Mouse (Mus musculus) embryonic facial prominence, embryonic 13.5 days (tissue): ENCODE data around the gene Gprc5d. TPM values are rescaled to one million over a fixed set of nuclear protein-coding genes. Genes with fewer than 3 reads are reported as not detected.

ENCODE experiments used
- ATAC-seq: fragments of 200-750 bp; cut with Nextera tagmentation; 2 replicates; pipeline ENCODE4 v1.8.0; 2017; ENCODE audit warnings: low read depth; ENCODE audit not compliant: insufficient number of reproducible peaks, insufficient read depth, low FRiP score, low TSS enrichment
- H3K27ac ChIP-seq: fragments of 300-500 bp; sonication (generic); 2 replicates; pipeline ENCODE4 v1.5.1; 2015; ENCODE audit warnings: moderate library complexity, mild to moderate bottlenecking, inconsistent platforms
- H3K27me3 ChIP-seq: fragments of 300-500 bp; sonication (generic); 2 replicates; pipeline ENCODE4 v1.6.1; 2015; ENCODE audit warnings: mild to moderate bottlenecking, inconsistent platforms
- H3K36me3 ChIP-seq: fragments of 300-500 bp; sonication (generic); 2 replicates; pipeline ENCODE4 v1.6.1; 2015; ENCODE audit warnings: mild to moderate bottlenecking, inconsistent platforms
- H3K4me1 ChIP-seq: fragments of 300-500 bp; sonication (generic); 2 replicates; pipeline ENCODE4 v1.6.1; 2015; ENCODE audit warnings: inconsistent platforms
- H3K4me2 ChIP-seq: fragments of 300-500 bp; sonication (generic); 2 replicates; pipeline ENCODE4 v1.6.1; 2015; ENCODE audit warnings: moderate library complexity, mild to moderate bottlenecking, inconsistent platforms
- H3K4me3 ChIP-seq: fragments of 300-500 bp; sonication (generic); 2 replicates; pipeline ENCODE4 v1.5.1; 2015; ENCODE audit warnings: mild to moderate bottlenecking, inconsistent platforms
- H3K9ac ChIP-seq: fragments of 300-500 bp; sonication (generic); 2 replicates; pipeline ENCODE4 v1.6.1; 2015; ENCODE audit warnings: mild to moderate bottlenecking, inconsistent platforms
- H3K9me3 ChIP-seq: fragments of 300-500 bp; sonication (generic); 2 replicates; pipeline ENCODE4 v1.6.1; 2016; ENCODE audit warnings: inconsistent platforms
- WGBS: fragments of 180-500 bp; shearing (Covaris S2); methylation state at CpG from one replicate; pipeline ENCODE4 v1.1.7; 2015; ENCODE audit warnings: mixed read lengths; 5-methylcytosine and 5-hydroxymethylcytosine counted together
- polyA plus RNA-seq: library from polyadenylated mRNA; unstranded; fragments of >200 nt; fragmentation: Nextera tagmentation; extraction: Ambion mirVana; gene quantifications from 2 replicates; pipeline ENCODE4 v1.2.1, GENCODE M21; 2015

Gene Gprc5d
- polyA plus RNA-seq: not detected in 2 replicates

DNA sequence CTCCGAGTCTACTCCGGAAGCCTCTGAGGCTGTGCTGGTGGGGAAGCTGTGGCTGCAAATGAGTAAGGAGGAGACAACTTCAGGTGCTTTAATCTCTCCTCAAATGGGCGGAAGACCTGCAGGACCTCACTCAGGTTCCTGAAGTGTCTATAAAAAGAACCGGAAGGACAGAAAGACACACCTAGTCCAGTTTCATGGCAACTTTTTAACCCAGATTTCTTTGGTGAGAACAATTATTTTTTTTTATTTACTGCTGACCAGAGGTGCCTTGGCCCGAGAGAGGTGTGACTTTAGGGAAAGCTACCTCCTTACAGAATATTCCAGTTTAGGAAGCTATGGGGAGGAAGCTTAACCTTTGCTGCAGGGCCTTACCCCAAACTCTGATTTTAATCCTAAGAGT lies at the start of gene Gprc5d:
TSS of gene Gprc5d (minus strand) at position 101 of the 400 bp plus-strand sequence.
- WGBS: 87% methylated on average over 5 of the region's 5 CpGs
- Histone ChIP-seq H3K36me3 (no peaks in the 10 kb centered on the region), H3K27ac (no peak within 1 kb of the TSS), H3K9me3 (0 out of 2 replicates have a peak, but pooled peaks cover 4% of the 10 kb centered on the region), H3K4me3 (no peak within 1 kb of the TSS), H3K9ac (no peak within 1 kb of the TSS), H3K27me3 (no peaks in the 10 kb centered on the region), H3K4me2 (no peak within 1 kb of the TSS), H3K4me1 (no peaks in the 10 kb centered on the region)
- ATAC-seq: no peak

- H3K4me1 ChIP-seq: peaks cover 17% of the 10 kb centered on the region
- WGBS: 74% methylated on average over 5 of the region's 5 CpGs
- H3K9me3 ChIP-seq: no peaks in the 10 kb centered on the region
- no peak for ATAC-seq
- H3K36me3 ChIP-seq: no peaks in the 10 kb centered on the region
- no peak overlapping the region for H3K9ac ChIP-seq
- H3K27ac ChIP-seq: no peak overlapping the region
- no peaks in the 10 kb centered on the region for H3K27me3 ChIP-seq
- 0 out of 2 replicates have a peak overlapping the region, but pooled peaks have one; percentile 90 for H3K4me2 ChIP-seq
- H3K4me3 ChIP-seq: no peak overlapping the region
Observed at GRCm38 (mm10) chr6:135166712-135167111, 48.6 kb upstream of the Gprc5d start.

- Histone ChIP-seq H3K4me3 (no peak overlapping the region), H3K27ac (no peak overlapping the region), H3K4me2 (no peak overlapping the region), H3K9me3 (no peaks in the 10 kb centered on the region), H3K27me3 (no peaks in the 10 kb centered on the region), H3K36me3 (no peaks in the 10 kb centered on the region), H3K9ac (no peak overlapping the region), H3K4me1 (peaks cover 17% of the 10 kb centered on the region)
- 86% methylated on average over 3 of the region's 3 CpGs for WGBS
- ATAC-seq: no peak
Observed at GRCm38 (mm10) chr6:135166262-135166661, 48.2 kb upstream of the Gprc5d start.

GRCm38 (mm10) chr6:135165706-135166105 lies 47.6 kb upstream of the Gprc5d start:
- H3K4me1 ChIP-seq: peaks cover 17% of the 10 kb centered on the region
- H3K36me3 ChIP-seq: no peaks in the 10 kb centered on the region
- no peaks in the 10 kb centered on the region for H3K9me3 ChIP-seq
- ATAC-seq: no peak
- WGBS: 78% methylated on average over 2 of the region's 2 CpGs
- no peak overlapping the region for H3K4me3 ChIP-seq
- no peak overlapping the region for H3K4me2 ChIP-seq
- H3K9ac ChIP-seq: no peak overlapping the region
- no peak overlapping the region for H3K27ac ChIP-seq
- H3K27me3 ChIP-seq: no peaks in the 10 kb centered on the region

DNA sequence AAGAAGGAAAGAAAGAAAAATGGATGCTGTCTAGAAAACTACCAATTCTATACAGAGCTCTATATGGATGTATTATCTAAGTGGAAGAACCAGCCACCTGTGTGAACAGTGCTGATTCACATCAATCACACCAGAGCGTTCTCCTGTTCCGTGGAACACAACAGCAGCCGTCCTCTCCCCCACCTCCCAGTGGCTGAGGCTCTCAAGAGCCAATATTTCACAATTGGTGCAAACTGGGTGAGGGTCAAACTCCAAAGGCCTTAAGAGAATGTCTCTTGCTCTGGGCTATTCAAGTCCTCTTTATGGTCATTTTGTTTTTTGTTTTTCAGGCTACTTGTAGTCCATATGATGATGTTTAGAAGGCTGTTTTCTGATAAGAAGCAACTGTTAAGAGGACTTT lies 47.1 kb upstream of the Gprc5d start:
- H3K9ac ChIP-seq: no peak overlapping the region
- no peaks in the 10 kb centered on the region for H3K27me3 ChIP-seq
- H3K36me3 ChIP-seq: no peaks in the 10 kb centered on the region
- H3K4me2 ChIP-seq: no peak overlapping the region
- H3K9me3 ChIP-seq: no peaks in the 10 kb centered on the region
- ATAC-seq: no peak
- H3K4me3 ChIP-seq: no peak overlapping the region
- no peak overlapping the region for H3K27ac ChIP-seq
- WGBS: 90% methylated on average over 3 of the region's 3 CpGs
- H3K4me1 ChIP-seq: peaks cover 17% of the 10 kb centered on the region

DNA sequence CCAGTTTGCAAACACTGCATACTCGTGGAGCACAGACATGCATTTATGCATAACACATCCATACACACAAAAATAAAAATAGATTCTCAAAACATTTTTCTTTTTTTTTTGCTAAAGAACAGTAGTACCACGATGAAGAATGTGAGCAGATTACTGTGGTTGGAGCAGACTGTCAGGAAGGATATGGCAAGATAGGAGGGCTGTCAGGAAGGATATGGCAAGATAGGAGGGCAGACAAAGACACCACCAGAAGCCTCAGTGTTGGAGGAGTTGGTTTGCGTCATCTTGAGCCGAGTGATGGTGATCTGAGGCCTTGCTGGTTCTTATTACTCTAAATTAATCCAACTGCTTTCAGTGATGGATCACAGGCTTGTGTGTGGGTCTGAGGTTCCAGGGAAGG lies 44.8 kb upstream of the Gprc5d start:
- WGBS: 56% methylated on average over 4 of the region's 4 CpGs
- ATAC-seq: no peak
- Histone ChIP-seq H3K9me3 (no peaks in the 10 kb centered on the region), H3K27ac (no peak overlapping the region), H3K9ac (no peak overlapping the region), H3K4me2 (no peak overlapping the region), H3K4me3 (no peak overlapping the region), H3K36me3 (no peaks in the 10 kb centered on the region), H3K27me3 (no peaks in the 10 kb centered on the region), H3K4me1 (peaks cover 13% of the 10 kb centered on the region)

DNA sequence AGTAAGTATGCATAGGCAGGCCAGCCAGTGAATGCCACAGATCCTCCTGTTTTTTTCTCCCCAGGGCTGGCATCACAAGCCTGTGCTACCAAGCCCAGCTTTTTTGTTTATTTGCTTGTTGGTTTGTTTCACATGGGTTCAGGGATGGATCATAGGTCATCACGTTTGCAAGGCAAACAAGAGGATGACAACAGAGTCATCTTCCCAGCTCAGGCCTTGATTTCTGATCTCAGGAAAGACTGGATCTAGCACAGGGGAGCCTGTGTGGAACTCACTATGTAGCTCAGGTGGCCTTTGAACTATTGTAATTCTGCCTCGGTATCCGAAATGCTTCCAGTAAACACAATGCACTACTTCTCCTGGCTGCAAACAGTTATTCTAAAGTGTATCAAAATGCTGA lies 44.2 kb upstream of the Gprc5d start:
- no peak for ATAC-seq

GRCm38 (mm10) chr6:135161356-135161755 lies 43.3 kb upstream of the Gprc5d start:
- ATAC-seq: no peak
- H3K4me2 ChIP-seq: no peak overlapping the region
- H3K9ac ChIP-seq: no peak overlapping the region
- WGBS: 66% methylated on average over 4 of the region's 4 CpGs
- no peaks in the 10 kb centered on the region for H3K9me3 ChIP-seq
- no peak overlapping the region for H3K27ac ChIP-seq
- H3K4me3 ChIP-seq: no peak overlapping the region
- no peaks in the 10 kb centered on the region for H3K36me3 ChIP-seq
- peaks cover 7% of the 10 kb centered on the region for H3K4me1 ChIP-seq
- no peaks in the 10 kb centered on the region for H3K27me3 ChIP-seq

More for the DNA sequence above, 44.2 kb upstream of the Gprc5d start:
- Histone ChIP-seq H3K27me3 (no peaks in the 10 kb centered on the region), H3K27ac (no peak overlapping the region), H3K36me3 (no peaks in the 10 kb centered on the region), H3K4me2 (no peak overlapping the region), H3K9me3 (no peaks in the 10 kb centered on the region), H3K4me1 (peaks cover 8% of the 10 kb centered on the region), H3K9ac (no peak overlapping the region), H3K4me3 (no peak overlapping the region)
- WGBS: 87% methylated on average over 3 of the region's 3 CpGs

DNA sequence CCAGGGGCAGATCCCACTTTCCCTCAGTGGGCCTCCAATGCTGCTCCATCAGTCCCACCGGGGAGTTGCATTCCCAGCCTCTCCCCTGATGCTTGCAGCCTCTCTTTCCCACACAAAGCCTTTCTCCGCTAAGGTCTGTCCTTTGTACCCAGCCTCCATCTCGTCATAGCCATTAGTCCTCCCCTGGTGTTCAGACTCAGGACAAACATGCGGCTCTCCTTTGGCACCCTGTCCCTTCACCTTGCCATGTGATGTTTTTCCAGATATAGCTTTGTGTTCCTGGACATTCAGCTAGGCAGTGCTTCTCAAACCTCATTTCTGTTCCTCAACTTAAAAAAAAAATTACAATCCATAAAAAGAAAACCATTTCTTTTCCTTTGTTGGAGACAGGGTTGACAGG lies 40.4 kb upstream of the Gprc5d start:
- no peak for ATAC-seq
- no peak overlapping the region for H3K4me3 ChIP-seq
- 59% methylated on average over 4 of the region's 4 CpGs for WGBS

DNA sequence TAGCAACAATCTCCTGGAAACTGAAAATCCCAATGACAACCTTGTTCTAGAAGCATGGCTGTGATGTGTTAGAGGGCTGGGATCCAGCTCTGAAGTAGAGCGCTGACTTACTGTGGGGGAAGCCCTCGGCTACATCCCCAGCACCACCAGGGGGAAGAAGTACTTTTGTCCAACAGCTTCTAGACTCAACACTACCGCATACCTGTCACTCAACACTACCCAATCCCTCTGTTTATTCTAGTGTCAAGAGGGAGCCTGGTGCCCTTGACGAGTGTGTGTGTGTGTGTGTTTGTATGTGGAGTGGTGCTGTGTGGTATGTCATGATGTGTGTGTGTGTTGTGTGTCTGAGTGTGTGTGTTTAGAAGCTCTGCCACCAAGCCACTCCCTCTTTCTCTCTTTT lies 39.4 kb upstream of the Gprc5d start:
- Histone ChIP-seq H3K9ac (no peak overlapping the region), H3K4me1 (no peaks in the 10 kb centered on the region), H3K27me3 (no peaks in the 10 kb centered on the region), H3K36me3 (no peaks in the 10 kb centered on the region), H3K4me2 (no peak overlapping the region), H3K9me3 (no peaks in the 10 kb centered on the region), H3K4me3 (no peak overlapping the region), H3K27ac (no peak overlapping the region)
- no peak for ATAC-seq
- 75% methylated on average over 4 of the region's 4 CpGs for WGBS

More for the DNA sequence above, 40.4 kb upstream of the Gprc5d start:
- Histone ChIP-seq H3K9ac (no peak overlapping the region), H3K9me3 (no peaks in the 10 kb centered on the region), H3K4me1 (peaks cover 7% of the 10 kb centered on the region), H3K4me2 (no peak overlapping the region), H3K27me3 (no peaks in the 10 kb centered on the region), H3K27ac (no peak overlapping the region), H3K36me3 (no peaks in the 10 kb centered on the region)

- 78% methylated on average over 8 of the region's 8 CpGs for WGBS
- no peaks in the 10 kb centered on the region for H3K9me3 ChIP-seq
- ATAC-seq: no peak
Observed at GRCm38 (mm10) chr6:135156597-135156996, 38.5 kb upstream of the Gprc5d start.

DNA sequence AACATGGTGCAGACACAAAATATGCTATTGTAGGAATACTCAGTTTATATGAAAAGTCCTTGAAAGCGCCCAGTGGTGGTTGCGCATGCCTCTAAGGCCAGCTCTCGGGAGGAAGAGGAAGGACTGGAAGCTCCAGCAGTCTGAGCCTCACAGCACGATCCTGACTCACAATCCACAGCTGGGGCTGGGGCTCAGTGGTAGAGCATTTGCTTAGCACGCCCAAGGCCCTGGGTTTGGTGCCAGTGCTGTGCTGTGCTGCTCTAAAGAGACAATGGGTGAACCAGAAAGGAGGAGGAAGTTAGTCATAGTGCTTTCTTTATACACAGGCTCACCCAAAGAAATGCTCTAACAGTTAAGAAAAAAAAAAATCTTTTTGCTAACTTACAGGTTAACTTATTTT lies 35.6 kb upstream of the Gprc5d start:
- Histone ChIP-seq H3K4me3 (no peak overlapping the region), H3K4me2 (no peak overlapping the region), H3K27me3 (no peaks in the 10 kb centered on the region), H3K27ac (no peak overlapping the region), H3K9me3 (no peaks in the 10 kb centered on the region), H3K9ac (no peak overlapping the region), H3K36me3 (no peaks in the 10 kb centered on the region), H3K4me1 (peaks cover 7% of the 10 kb centered on the region; the same call in 1 of the 2 replicates)
- no peak for ATAC-seq
- 82% methylated on average over 5 of the region's 5 CpGs for WGBS

More at GRCm38 (mm10) chr6:135156597-135156996, 38.5 kb upstream of the Gprc5d start:
- no peak overlapping the region for H3K4me2 ChIP-seq
- no peak overlapping the region for H3K4me3 ChIP-seq
- no peaks in the 10 kb centered on the region for H3K36me3 ChIP-seq
- H3K27ac ChIP-seq: no peak overlapping the region
- no peak overlapping the region for H3K9ac ChIP-seq
- H3K27me3 ChIP-seq: no peaks in the 10 kb centered on the region
- H3K4me1 ChIP-seq: no peaks in the 10 kb centered on the region
